Mouse (Mus musculus) liver, adult 10 weeks (tissue): ENCODE measurements around the gene Gm3532. TPM values are rescaled to one million over a fixed set of nuclear protein-coding genes. Genes with fewer than 3 reads are reported as not detected.

ENCODE experiments used
- polyA plus RNA-seq: library from polyadenylated mRNA; stranded (reverse); fragments of 350-450 nt; fragmentation: Illumina TruSeq; extraction: RNeasy Lipid Tissue Mini Kit (QIAGEN cat#74804); gene quantifications from one replicate; pipeline ENCODE4 v1.2.3, GENCODE M21; 2014; ENCODE audit warnings: low read depth, low replicate concordance

The Gm3532 gene
- not detected for polyA plus RNA-seq

GRCm38 (mm10) chr14:5538196-5538595 is at the start of gene Gm3532:
Gene Gm3532, plus strand, starts transcription at chr14:5538496.

DNA sequence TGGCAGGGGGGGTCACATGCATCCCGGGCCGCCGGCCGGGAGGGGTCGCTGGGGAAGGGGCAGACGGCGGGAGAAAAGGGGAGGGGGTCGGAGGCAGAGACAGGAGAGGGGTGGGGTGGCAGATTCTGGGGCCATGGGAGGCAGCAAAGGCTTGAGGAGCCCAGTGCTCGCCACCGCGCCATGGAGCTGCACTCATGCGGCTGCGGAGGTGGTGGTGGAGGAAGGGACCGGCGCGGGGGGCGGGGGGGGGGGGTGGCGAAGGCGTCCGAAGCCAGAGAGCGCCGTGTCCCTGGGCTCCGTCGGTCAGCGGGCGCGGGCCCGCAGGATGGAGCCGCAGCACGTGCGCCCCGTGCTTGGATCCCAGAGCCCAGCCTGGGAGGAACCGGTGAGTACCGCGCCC is 36.9 kb upstream of the Gm3532 start, which contains the start of gene Gm3488:
Gene Gm3488 (plus strand): TSS at position 301 of the 400 bp plus-strand sequence.

Other genes with a start within 250 kb of the Gm3532 start
- not detected for gene Gm3542, start 203.6 kb upstream of the Gm3532 start, polyA plus RNA-seq
- gene Gm3500, start 149.4 kb upstream of the Gm3532 start, polyA plus RNA-seq, result not detected
- gene Gm3194, start 83.0 kb upstream of the Gm3532 start, polyA plus RNA-seq, result not detected
- gene Gm8246, start 60.7 kb upstream of the Gm3532 start, polyA plus RNA-seq, result not detected
- not detected for gene Gm3187, start 54.3 kb upstream of the Gm3532 start, polyA plus RNA-seq
- not detected for gene Gm3488, start 36.8 kb upstream of the Gm3532 start, polyA plus RNA-seq
- not detected for gene Gm8265, start 94.5 kb downstream of the Gm3532 start, polyA plus RNA-seq
- not detected for gene Gm9603, start 149.0 kb downstream of the Gm3532 start, polyA plus RNA-seq
- not detected for gene Gm3373, start 203.1 kb downstream of the Gm3532 start, polyA plus RNA-seq